Mouse (Mus musculus) erythroblast, embryonic 14.5 days (primary cell): ENCODE measurements around the gene Ech1.

Experiments used
- GATA1 ChIP-seq: IDR thresholded peaks from 2 replicates; pipeline ENCODE4 v1.6.1; 2012; ENCODE audit warnings: low read length, inconsistent platforms, mixed read lengths
- TAL1 ChIP-seq: IDR thresholded peaks from 3 replicates; pipeline ENCODE4 v1.6.1; 2012; ENCODE audit warnings: low read length, inconsistent platforms, mixed read lengths

- TF ChIP-seq TAL1 (no peak), GATA1 (no peak)
These were observed 25.6 kb downstream of the Ech1 start for GRCm38 (mm10) chr7:28850642-28851041.
